Mouse (Mus musculus): ENCODE measurements around the gene Tcp11.

Tcp11 gene

GRCm38 (mm10) chr17:28033046-28033580 lies 47.3 kb downstream of the Tcp11 start:
- ChIA-PET CTCF (interaction anchor here in 1 of 4 experiments (0.6 to 2.8 kb wide), 3 partner anchors 15 to 306 kb away, joined by 4 to 12 read pairs (median 10); no protein-coding TSS in a partner anchor), POLR2A (interaction anchor here (0.7 to 4.6 kb wide), 9 partner anchors 9 to 1518 kb away, joined by 3 to 26 read pairs (median 3); no protein-coding TSS in a partner anchor)

- CTCF ChIA-PET: interaction anchor here in 1 of 4 experiments (0.5 kb wide), 1 partner anchor 465 kb away, joined by 3 read pairs; no protein-coding TSS in a partner anchor
- POLR2A ChIA-PET: interaction anchor here in 3 of 4 experiments (0.7 to 4.6 kb wide), 5 partner anchors 9 to 1519 kb away, joined by 3 to 26 read pairs (median 3); no protein-coding TSS in a partner anchor
These were observed 48.2 kb downstream of the Tcp11 start for GRCm38 (mm10) chr17:28032219-28032618.

- POLR2A ChIA-PET: interaction anchor here in 2 of 4 experiments (1.0 to 4.6 kb wide), 3 partner anchors 11 to 61 kb away, joined by 3 to 26 read pairs (median 23); no protein-coding TSS in a partner anchor
- CTCF ChIA-PET: no interaction called here
These were observed 49.0 kb downstream of the Tcp11 start for GRCm38 (mm10) chr17:28031281-28031941.

- POLR2A ChIA-PET: interaction anchor here in 3 of 4 experiments (0.5 to 4.6 kb wide), 12 partner anchors 10 to 174 kb away, joined by 3 to 26 read pairs (median 6); partner anchors contain the start of gene Uhrf1bp1 (in 1 of the 3)
- CTCF ChIA-PET: interaction anchor here in 2 of 4 experiments (1.6 to 2.4 kb wide), 6 partner anchors 12 to 36 kb away, joined by 6 to 20 read pairs (median 6); no protein-coding TSS in a partner anchor
These were observed 50.0 kb downstream of the Tcp11 start for GRCm38 (mm10) chr17:28030446-28030845.

- ChIA-PET POLR2A (interaction anchor here in 2 of 4 experiments (0.5 to 4.6 kb wide), 18 partner anchors 8 to 219 kb away, joined by 3 to 26 read pairs (median 6); partner anchors contain the start of gene Uhrf1bp1 (in 1 of the 2)), CTCF (interaction anchor here in 3 of 4 experiments (0.5 to 2.4 kb wide), 14 partner anchors 10 to 586 kb away, joined by 3 to 20 read pairs (median 4); no protein-coding TSS in a partner anchor)
These were observed 51.1 kb downstream of the Tcp11 start for GRCm38 (mm10) chr17:28029308-28029707.

- CTCF ChIA-PET: interaction anchor here in 1 of 4 experiments (2.4 kb wide), 1 partner anchor 20 kb away, joined by 16 read pairs; no protein-coding TSS in a partner anchor
These were observed 52.2 kb downstream of the Tcp11 start for GRCm38 (mm10) chr17:28028236-28028635.

GRCm38 (mm10) chr17:28027197-28027596 lies 53.2 kb downstream of the Tcp11 start:
- CTCF ChIA-PET: interaction anchor here in 1 of 4 experiments (1.5 kb wide), 1 partner anchor 14 kb away, joined by 5 read pairs; no protein-coding TSS in a partner anchor
- POLR2A ChIA-PET: interaction anchor here in 2 of 4 experiments (1.1 to 1.5 kb wide), 2 partner anchors 14 to 18 kb away, joined by 3 read pairs; no protein-coding TSS in a partner anchor

More at GRCm38 (mm10) chr17:28028236-28028635, 52.2 kb downstream of the Tcp11 start:
- POLR2A ChIA-PET: interaction anchor here in 2 of 4 experiments (2.6 to 4.6 kb wide), 3 partner anchors 10 to 20 kb away, joined by 10 to 26 read pairs (median 23); no protein-coding TSS in a partner anchor

- POLR2A ChIA-PET: interaction anchor here in 3 of 4 experiments (0.5 to 1.5 kb wide), 5 partner anchors 13 to 797 kb away, joined by 3 read pairs; no protein-coding TSS in a partner anchor
- CTCF ChIA-PET: interaction anchor here in 2 of 4 experiments (0.7 to 1.5 kb wide), 2 partner anchors 13 to 22 kb away, joined by 3 to 5 read pairs; no protein-coding TSS in a partner anchor
These were observed 54.1 kb downstream of the Tcp11 start for GRCm38 (mm10) chr17:28026111-28026872.

- POLR2A ChIA-PET: interaction anchor here in 2 of 4 experiments (0.7 to 1.3 kb wide), 2 partner anchors 23 to 796 kb away, joined by 3 read pairs; no protein-coding TSS in a partner anchor
These were observed 54.9 kb downstream of the Tcp11 start for GRCm38 (mm10) chr17:28025541-28025961.

GRCm38 (mm10) chr17:28022854-28023655 lies 57.4 kb downstream of the Tcp11 start:
- CTCF ChIA-PET: interaction anchor here (0.7 to 2.6 kb wide), 8 partner anchors 10 to 38 kb away, joined by 3 to 8 read pairs (median 6); no protein-coding TSS in a partner anchor
- POLR2A ChIA-PET: interaction anchor here in 3 of 4 experiments (0.5 to 3.2 kb wide), 22 partner anchors 10 to 406 kb away, joined by 3 to 13 read pairs (median 3); no protein-coding TSS in a partner anchor

More at GRCm38 (mm10) chr17:28025541-28025961, 54.9 kb downstream of the Tcp11 start:
- CTCF ChIA-PET: interaction anchor here in 2 of 4 experiments (0.7 to 1.1 kb wide), 2 partner anchors 23 kb away, joined by 3 to 4 read pairs; no protein-coding TSS in a partner anchor

- CTCF ChIA-PET: interaction anchor here (0.6 to 2.6 kb wide), 11 partner anchors 8 to 973 kb away, joined by 3 to 8 read pairs (median 5); no protein-coding TSS in a partner anchor
These were observed 58.5 kb downstream of the Tcp11 start for GRCm38 (mm10) chr17:28021911-28022310.

GRCm38 (mm10) chr17:28019785-28020696 lies 60.4 kb downstream of the Tcp11 start:
- POLR2A ChIA-PET: interaction anchor here in 2 of 4 experiments (0.9 to 5.5 kb wide), 11 partner anchors 9 to 218 kb away, joined by 3 to 26 read pairs (median 5); no protein-coding TSS in a partner anchor
- CTCF ChIA-PET: interaction anchor here in 3 of 4 experiments (0.8 to 1.4 kb wide), 7 partner anchors 9 to 285 kb away, joined by 3 to 5 read pairs (median 3); no protein-coding TSS in a partner anchor

More at GRCm38 (mm10) chr17:28021911-28022310, 58.5 kb downstream of the Tcp11 start:
- POLR2A ChIA-PET: interaction anchor here in 3 of 4 experiments (0.8 to 5.3 kb wide), 15 partner anchors 8 to 220 kb away, joined by 3 to 24 read pairs (median 4); partner anchors contain the start of gene Taf11 (in 1 of the 3)

GRCm38 (mm10) chr17:28018776-28019175 lies 61.7 kb downstream of the Tcp11 start:
- POLR2A ChIA-PET: interaction anchor here in 2 of 4 experiments (0.6 to 5.5 kb wide), 10 partner anchors 12 to 311 kb away, joined by 3 to 26 read pairs (median 4); partner anchors contain the start of gene Tcp11 (in 1 of the 2)
- CTCF ChIA-PET: interaction anchor here in 1 of 4 experiments (1.4 kb wide), 1 partner anchor 24 kb away, joined by 4 read pairs; no protein-coding TSS in a partner anchor

GRCm38 (mm10) chr17:28018344-28018743 lies 62.1 kb downstream of the Tcp11 start:
- POLR2A ChIA-PET: interaction anchor here in 3 of 4 experiments (0.6 to 5.5 kb wide), 17 partner anchors 10 to 311 kb away, joined by 3 to 26 read pairs (median 4); partner anchors contain the start of genes Tcp11 (in 1 of the 3) and Uhrf1bp1 (in 1 of the 3)
- CTCF ChIA-PET: interaction anchor here in 2 of 4 experiments (0.8 to 1.5 kb wide), 5 partner anchors 24 to 43 kb away, joined by 3 to 5 read pairs (median 4); no protein-coding TSS in a partner anchor
